Mouse (Mus musculus) ZHBTc4 (cell line): Measurements from ENCODE around the gene Ttc38.

Source experiments
- DNase-seq: peaks from one replicate; pipeline ENCODE4 v3.0.0-alpha.2; 2011; ENCODE audit warnings: low read depth, low spot score

Gene Ttc38

GRCm38 (mm10) chr15:85893871-85894270, 61.8 kb downstream of the Ttc38 start:
- DNase-seq, result no peak

GRCm38 (mm10) chr15:85896284-85896683, 64.2 kb downstream of the Ttc38 start:
- peak; percentile 86 for DNase-seq

GRCm38 (mm10) chr15:85897113-85897512, 65.0 kb downstream of the Ttc38 start:
- DNase-seq, result no peak

GRCm38 (mm10) chr15:85899396-85899795, 67.3 kb downstream of the Ttc38 start:
- DNase-seq, result no peak

GRCm38 (mm10) chr15:85900318-85900717, 68.2 kb downstream of the Ttc38 start:
- DNase-seq, result no peak

- no peak for DNase-seq
Observed at GRCm38 (mm10) chr15:85900801-85901200, 68.7 kb downstream of the Ttc38 start.

- no peak for DNase-seq
Observed at GRCm38 (mm10) chr15:85902505-85902904, 70.4 kb downstream of the Ttc38 start.

- peak; percentile 67 for DNase-seq
Observed at GRCm38 (mm10) chr15:85903826-85904225, 71.7 kb downstream of the Ttc38 start.
